Mouse (Mus musculus): ENCODE data around the gene Pms2.
A peak's percentile ranks its signal among the peaks of the same experiment; 100 is the strongest.

Pms2 gene

DNA sequence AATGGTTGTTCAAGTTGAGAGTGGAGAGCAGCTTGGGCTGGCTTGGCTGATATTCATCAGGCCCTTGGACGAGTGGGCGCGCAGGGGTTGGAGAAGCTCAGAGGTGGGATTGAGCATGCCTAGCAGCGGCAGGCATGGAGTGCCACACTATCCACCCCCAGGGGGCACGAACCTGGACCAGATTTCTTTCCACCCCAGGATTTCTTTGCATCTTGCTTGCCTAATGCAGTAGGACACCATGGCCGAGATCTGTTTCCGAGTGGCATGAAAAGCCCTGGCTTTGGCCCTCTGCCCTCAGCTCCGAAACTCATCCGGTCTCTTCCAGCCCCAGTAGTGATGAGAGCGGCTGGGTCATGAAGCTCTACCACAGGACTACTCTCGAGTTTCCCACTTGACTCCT lies 23.6 kb downstream of the Pms2 start:
- no peak for DNase-seq

DNA sequence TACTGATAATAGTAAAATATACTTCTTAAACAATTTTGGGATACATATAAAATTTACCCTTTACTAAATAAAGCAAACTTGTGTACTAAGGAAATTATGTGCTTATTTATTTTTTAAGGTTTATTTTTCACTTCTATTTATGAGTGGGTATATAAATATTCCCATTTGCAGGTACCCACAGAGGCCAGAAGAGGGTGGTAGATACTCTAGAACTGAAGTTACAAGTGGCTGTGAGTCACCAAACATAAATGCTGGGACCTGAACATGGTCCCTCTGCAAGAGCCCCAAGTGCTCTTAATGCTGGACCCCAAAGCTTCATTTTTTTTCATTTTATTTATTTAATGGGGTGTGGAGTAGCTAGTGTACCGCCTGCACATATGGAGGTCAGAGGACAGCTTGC lies 24.1 kb downstream of the Pms2 start:
- DNase-seq = no peak

DNA sequence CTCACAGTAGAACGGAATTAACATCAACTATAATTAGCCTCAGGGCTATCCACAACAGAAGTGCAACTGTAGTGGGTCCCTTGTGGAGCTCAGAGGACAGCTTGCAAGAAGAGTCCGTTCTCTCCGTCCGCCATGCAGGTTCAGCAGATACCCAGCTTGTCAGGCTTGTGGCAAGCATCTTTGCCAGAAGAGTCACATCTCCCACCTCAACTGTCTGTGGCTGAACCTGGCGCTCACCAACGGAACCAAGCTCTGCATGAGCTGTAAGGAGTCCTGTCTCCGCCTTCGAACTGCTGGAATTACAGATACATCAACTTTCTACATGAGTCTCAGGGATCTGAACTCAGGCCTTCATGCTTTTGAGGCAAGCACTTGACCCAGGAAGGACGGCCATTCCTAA lies 26.4 kb downstream of the Pms2 start:
- no peak for DNase-seq

DNA sequence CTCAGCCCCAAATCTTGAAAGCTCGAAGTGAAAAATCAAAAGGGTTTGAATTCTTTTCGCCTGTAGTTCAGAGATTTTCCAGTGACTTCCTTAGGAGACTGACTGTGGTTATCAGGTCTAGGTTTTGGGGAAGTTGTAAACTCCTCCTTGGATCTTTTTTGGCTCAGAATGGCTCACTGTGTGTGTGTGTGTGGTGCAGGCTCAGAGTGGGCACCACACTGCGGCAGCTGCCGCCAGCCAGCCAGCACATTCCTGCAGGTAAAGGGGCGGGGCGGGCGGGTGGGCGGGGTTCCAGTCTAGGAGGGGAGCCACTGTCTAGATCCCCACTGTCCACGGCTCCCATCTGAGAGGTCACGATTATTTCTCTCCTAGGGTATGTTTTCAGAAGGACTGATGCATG lies 31.8 kb downstream of the Pms2 start:
- DNase-seq = no peak

DNA sequence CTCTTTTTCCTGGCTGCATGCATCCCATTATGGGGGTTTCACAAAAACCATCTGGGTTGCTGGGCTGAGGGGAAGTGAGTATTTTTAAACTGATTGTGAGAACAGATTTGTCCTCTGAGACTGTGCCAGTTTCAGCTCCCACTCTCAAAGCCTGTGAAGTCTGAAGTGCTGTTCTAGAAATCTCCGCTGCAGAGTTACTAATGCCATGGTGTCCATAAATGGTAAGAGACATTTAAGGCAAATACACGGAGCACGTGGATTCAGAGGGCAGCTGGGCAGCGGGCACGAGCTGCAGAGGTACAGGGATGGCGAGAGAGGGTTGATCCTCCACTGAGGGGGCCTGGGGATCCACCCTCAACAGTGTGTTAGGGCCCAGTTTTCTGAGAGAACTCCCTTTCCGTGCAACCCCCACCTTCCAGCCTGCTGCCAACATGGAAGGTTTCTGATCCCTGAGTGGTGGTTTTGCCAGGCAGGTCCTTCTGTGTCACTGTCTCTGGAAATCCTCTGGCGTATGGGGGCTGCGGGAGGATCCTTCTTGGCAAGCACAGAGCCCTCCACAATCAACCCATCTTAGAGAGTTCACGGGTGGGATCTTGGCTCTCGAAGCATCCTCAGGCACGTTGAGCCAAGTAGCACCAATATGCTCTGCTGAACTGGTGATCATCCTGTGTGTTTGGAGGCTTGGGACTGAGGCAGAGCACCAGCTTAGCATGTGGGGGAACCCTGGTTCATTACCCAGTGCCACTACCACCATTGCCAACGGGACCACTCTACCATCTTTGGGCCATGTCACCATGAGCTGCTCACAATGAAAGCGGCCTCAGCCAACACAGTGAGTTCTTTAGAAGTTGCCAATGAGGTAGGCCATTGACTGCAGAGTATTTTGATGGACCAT lies 33.7 kb downstream of the Pms2 start:
- peak; percentile 53 for DNase-seq

DNA sequence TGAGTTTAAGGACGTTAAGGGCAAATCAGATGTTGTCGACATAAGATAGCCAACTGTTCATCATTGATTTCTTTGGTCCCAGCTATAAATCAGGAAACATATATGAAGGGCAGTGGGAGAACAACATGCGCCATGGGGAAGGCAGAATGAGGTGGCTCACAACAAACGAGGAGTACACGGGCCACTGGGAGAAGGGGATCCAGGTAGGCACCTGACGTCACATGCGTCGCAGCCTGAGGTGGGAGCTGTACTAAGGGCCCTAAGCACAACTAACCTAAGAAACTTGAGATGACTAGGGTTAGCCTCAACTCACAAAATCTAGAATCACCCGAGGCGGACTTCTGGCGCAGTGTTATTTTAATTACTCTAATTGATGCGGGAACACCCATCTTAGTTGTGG lies 38.6 kb downstream of the Pms2 start:
- no peak for DNase-seq

DNA sequence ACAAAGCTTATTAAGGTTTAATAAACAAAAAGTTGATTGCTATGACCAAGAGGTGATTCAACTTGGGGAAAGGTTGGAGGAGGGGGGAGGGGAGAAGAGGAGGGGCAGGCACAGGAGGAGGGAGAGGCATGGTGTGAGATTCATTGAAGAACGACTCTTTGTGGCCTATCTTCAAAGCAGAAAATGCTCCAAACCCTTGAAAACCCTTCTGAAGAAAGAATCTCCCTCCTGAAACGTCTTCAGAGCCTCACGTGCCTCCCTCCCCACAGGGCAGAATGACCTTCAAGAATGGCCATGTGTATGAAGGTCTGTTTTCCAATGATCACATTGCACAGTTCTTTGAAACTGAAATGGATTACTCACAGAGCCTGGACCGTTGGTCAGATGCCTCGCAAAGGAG lies 40.3 kb downstream of the Pms2 start:
- DNase-seq = no peak

DNA sequence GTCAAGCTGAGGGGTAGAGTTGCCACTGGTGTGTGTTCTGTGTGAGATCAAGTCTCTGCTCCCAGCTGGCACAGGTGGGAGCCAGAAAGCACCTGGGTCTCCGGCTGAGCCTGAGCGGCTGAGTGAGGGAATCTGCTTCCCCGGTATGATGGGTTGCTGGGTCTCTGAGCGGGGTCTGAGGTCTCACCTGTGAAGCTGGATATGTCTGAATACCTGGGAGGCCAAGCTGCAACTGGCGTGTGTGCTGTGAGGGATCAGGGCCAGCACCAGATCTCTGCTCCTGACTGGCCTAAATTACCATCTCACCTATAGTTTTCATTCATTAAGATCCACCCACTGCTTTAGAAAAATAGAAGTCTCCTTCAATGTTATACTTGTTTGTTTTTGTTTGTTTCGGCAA lies 47.3 kb downstream of the Pms2 start:
- no peak for DNase-seq

DNA sequence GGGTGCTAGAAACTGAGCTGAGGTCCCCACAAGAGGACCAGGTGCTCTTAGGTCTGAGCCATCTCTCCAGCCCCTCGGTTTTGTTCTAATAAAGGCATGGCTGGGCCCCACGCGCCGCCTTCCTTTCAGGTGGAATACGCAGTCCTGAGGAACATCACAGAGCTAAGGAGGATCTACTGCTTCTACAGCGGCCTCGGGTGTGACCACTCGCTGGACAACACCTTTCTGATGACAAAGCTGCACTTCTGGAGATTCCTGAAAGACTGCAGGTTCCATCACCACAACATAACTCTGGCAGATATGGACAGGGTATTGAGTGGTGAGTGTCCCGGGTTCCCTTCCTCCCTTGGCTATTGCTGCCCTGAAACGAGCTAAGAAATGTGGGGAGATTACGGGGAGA lies 49.8 kb downstream of the Pms2 start:
- no peak for DNase-seq

DNA sequence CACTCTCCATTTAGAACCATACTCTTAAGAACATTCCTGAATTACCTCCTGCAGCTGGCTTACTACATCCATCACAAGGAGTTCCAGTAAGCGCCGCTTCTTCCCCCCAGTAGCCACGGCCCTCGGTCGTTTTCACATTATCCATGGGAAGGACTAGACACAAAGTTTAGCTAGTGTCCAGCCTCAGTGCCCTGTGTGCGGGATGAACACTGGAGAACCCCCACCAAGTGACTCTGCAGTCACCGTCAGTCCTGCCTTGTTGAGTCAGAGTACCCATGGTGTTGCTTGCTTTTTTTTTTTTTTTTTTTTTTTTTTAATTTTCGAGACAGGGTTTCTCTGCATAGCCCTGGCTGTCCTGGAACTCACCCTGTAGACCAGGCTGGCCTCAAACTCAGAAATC lies 51.4 kb downstream of the Pms2 start:
- DNase-seq = no peak

DNA sequence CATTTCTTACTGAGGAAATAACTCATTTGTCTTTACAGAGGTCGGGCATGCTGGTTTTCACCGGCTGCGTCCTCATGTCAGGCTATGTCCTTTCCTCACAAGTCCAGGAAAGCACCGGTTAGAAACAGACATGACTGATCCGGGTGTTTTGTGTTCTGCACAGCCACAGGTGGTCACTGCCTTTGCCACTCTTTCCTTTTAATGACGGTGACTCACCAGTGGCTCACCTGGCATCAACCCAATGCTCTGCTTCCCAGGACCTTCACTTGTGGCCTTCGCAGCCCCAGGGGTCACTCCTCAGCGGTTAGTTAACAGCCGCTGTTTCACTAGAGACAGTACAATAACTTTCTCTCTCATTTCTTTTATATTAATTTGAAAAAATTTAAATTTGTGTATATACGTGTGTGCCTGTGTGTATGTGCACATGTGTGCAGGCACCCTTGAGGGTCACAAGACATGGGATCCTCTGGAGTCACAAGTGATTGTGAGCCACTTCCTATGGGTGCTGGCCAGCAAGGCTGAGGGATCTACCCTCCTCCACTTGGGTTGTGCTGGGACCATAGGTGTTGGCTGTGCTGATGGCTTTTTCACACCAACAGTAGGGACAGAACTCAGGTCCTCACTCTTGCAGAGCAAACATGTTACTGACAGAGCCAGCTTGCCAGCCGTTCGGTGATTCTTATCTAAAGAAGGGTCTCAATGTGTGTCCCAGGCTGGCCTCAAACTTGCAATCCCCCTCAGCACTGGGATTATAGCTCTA lies 56.0 kb downstream of the Pms2 start:
- DNase-seq = no peak

DNA sequence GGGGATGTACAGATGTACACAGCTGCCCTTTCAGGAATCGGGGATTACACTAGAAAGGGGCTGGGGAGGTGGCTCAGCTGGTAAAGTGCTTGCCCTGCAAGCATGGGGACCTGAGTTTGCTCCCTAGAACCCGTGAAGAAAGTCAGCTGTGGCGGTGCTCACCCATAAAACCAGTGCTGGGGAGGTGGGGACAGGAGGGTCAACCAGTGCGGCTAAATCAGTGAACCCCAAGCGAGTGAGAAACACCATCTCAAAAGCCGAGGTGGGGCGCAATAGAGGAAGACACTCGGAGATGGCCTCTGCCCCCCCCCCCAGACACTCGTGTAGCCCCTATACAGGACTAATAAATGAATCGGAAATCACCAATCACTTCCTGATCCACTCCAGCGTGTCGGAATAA lies 56.9 kb downstream of the Pms2 start:
- no peak for DNase-seq

DNA sequence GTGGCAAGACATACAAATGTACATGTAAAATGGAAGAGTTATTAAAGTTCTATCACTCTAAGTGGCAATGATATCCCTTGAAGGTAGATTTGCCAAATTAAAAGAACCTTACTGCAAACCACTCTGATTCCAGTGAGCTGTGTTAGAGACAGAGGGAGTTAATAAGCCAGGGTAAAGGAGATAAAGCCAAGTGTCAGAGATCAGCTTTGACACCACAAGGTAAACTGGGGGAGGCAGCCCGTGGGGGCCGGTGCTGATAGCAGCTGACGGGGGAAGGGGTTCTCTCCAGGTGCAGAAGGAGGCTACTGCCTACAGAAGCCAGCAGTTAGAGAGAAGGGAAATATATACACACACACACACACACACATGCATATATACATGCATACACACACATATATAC lies 62.9 kb downstream of the Pms2 start:
- DNase-seq = no peak

DNA sequence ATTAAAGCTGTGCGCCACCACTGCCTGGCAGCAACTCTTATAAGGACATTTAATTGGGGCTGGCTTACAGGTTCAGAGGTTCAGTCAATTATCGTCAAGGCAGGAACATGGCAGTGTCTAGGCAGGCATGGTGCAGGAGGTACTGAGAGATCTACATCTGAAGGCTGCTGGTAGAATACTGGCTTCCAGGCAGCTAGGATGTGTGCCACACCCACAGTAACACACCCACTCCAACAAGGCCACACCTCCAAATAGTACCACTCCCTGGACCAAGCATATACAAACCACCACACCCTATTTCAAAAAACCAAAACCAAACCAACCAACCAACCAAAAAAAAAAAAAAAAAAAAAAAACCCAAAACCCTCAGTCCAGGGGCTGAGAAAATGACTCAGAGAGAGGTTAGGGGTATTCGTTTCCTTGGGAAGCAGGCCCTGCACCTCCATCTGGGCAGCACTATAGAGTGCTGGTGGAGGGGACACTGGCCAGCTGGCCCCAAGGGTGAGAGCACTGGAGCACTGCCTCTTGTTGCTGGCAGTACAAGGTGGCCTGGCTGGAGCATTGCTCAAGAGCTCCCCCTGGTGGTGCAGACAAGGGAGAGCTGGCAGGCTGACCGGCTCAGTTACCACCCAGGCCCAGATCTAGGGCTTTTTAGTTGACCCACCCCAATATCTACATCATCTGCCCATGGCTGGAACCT lies 65.3 kb downstream of the Pms2 start:
- DNase-seq = peak; percentile 56

DNA sequence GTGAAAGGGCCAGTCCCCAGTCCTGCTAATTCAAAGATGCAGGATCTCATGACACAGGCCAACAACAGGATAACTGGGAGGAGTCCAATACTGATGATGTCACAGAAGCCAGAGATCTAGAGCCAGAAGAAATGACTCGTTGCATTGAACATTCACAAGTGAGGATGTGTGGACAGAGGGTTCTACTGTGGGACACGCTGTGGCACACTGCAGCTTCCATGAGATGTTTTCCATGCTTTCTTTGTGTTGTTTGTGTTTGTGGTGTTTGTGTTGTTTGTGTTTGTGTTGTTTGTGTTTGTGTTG lies 65.8 kb downstream of the Pms2 start:
- DNase-seq = no peak

DNA sequence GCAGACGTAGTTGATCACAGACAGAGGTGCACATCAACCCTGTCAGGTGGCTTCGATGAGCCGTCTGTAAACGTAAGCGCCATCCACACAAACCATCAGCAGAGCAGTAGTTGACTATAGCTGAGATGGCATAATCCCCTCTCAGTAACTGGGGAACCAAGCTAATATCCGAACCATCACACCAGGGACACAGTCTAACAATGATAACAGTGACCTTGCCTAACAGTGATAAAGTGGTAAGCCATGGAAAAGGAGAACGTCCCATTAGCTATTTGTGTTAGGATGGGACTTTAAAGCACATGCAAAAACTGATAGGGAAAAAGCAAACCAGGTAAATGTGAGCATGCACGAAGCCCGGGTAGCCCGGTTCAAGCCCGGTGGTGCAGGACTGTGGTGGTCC lies 66.5 kb downstream of the Pms2 start:
- no peak for DNase-seq

DNA sequence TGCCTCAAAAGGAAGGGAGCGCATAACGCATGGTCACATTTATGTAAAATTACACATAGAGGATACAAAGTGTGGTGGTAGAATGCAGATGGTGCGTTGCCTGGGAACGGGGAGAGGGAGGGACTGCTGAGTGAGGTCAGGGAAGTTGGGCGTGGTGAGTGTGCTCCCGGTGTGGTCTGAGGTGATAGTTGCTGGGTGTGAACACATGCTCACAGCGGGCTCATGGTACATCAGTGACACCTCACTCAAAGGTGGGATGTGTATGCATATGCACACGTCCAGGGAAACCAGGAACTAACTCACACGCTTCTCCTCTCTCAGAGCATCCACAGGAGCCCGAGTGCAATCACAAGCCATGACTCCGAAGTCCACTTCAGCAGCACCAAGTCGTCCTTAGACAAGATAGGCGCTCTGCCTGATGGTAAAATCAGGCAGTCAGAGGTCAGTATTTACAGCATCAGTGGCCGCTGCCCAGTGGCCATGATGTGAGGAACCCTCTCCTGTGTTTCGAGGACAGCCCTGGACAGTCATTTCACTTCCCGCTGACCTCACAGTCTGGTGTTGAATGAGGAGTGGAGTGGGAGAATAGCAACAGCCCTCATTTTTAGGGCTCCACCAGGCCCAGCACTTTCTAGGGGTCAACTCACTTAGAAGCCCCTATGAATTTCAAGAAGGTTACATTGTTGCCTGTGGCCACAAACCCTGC lies 67.1 kb downstream of the Pms2 start:
- no peak for DNase-seq

DNA sequence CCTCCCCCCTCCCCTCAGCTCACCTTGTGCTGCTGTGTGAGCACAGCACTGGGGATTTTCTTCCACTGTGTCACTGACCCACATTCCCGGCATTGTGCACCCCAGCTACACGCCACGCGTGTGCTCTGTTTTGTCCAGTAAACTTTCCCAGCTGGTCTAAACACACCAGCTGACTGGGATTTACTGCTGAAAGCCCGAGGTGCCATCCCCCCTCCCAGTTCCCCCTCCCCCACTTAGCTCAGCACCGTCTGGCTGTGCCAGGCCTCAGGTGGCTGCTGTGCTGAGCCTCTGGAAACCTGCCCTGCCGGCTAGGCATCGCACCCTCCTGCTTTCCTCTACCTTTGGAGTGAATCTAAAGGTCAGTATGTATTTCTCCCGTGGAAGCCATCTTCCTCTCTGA lies 71.1 kb downstream of the Pms2 start:
- DNase-seq = no peak

DNA sequence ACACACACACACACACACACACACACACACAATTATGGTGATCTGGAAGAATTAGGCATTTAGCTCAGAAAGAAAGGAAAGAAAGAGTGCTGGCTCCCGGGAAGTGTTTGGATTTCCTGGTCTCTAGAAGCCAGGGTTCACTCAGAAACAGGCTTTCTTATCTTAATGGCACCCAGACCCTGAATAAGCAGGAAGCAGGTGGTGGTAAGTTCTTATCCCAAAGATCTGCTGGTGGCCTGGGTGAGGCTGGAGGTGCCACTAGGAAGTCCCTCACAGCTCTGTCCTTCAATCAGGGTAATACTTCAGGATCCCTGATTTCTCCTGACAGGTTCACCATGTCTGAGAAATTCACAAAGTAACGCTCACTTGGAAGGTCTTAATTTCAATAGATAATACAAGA lies 72.6 kb downstream of the Pms2 start:
- no peak for DNase-seq
